Mouse (Mus musculus) stomach, postnatal 0 days (tissue): ENCODE data around the gene Actr3. TPM values are rescaled to one million over a fixed set of nuclear protein-coding genes. Genes with fewer than 3 reads are reported as not detected.

ENCODE experiments used
- ATAC-seq: fragments of 200-750 bp; cut with Nextera tagmentation; 2 replicates; pipeline ENCODE4 v1.8.0; 2017; ENCODE audit not compliant: low FRiP score, low TSS enrichment
- DNase-seq: peaks from one replicate; pipeline ENCODE4 v3.0.0-alpha.2; 2016; ENCODE audit warnings: low spot score
- H3K27ac ChIP-seq: fragments of 300-500 bp; sonication (generic); replicated peaks from 2 replicates; pipeline ENCODE4 v1.5.1; 2014; ENCODE audit warnings: mild to moderate bottlenecking, control low read depth
- H3K27me3 ChIP-seq: fragments of 300-500 bp; sonication (generic); 2 replicates; pipeline ENCODE4 v1.6.1; 2014; ENCODE audit warnings: low read length; ENCODE audit not compliant: control insufficient read depth, insufficient read depth
- H3K36me3 ChIP-seq: fragments of 300-500 bp; sonication (generic); 2 replicates; pipeline ENCODE4 v1.6.1; 2014; ENCODE audit warnings: low read length, mixed read lengths; ENCODE audit not compliant: control insufficient read depth, insufficient read depth
- H3K4me1 ChIP-seq: fragments of 300-500 bp; sonication (generic); replicated peaks from 2 replicates; pipeline ENCODE4 v1.6.1; 2014; ENCODE audit warnings: antibody characterized with exemption; ENCODE audit not compliant: control insufficient read depth, insufficient read depth
- H3K4me2 ChIP-seq: fragments of 300-500 bp; sonication (generic); replicated peaks from 2 replicates; pipeline ENCODE4 v1.6.1; 2014; ENCODE audit warnings: low read depth, mild to moderate bottlenecking, control low read depth, moderate library complexity
- H3K4me3 ChIP-seq: fragments of 300-500 bp; sonication (generic); 2 replicates; pipeline ENCODE4 v1.5.1; 2014; ENCODE audit warnings: low read depth, low read length, control low read depth
- H3K9ac ChIP-seq: fragments of 300-500 bp; sonication (generic); 2 replicates; pipeline ENCODE4 v1.6.1; 2014; ENCODE audit warnings: mild to moderate bottlenecking, low read length, control low read depth, mixed read lengths
- H3K9me3 ChIP-seq: fragments of 300-500 bp; sonication (generic); 2 replicates; pipeline ENCODE4 v1.6.1; 2016; ENCODE audit warnings: low read length; ENCODE audit not compliant: control insufficient read depth
- CTCF ChIP-seq: IDR thresholded peaks from 2 replicates; pipeline ENCODE4 v1.5.1; 2016; ENCODE audit warnings: antibody characterized with exemption, low read depth, mild to moderate bottlenecking, moderate library complexity
- EP300 ChIP-seq: optimal IDR thresholded peaks from 2 replicates; pipeline ENCODE3; 2016; ENCODE audit warnings: antibody characterized with exemption
- WGBS: fragments of 180-500 bp; shearing (Covaris S2); extraction: QIAGEN DNeasy Blood & Tissue Kit; methylation state at CpG from one replicate; pipeline ENCODE4 v1.1.7; 2014; 5-methylcytosine and 5-hydroxymethylcytosine counted together
- polyA plus RNA-seq: library from polyadenylated mRNA; unstranded; fragments of >200 nt; fragmentation: Nextera tagmentation; extraction: Ambion mirVana; gene quantifications from 2 replicates; pipeline ENCODE4 v1.2.1, GENCODE M21; 2015

Gene Actr3
- polyA plus RNA-seq, 1 experiment from 2014 or later, result 251 TPM

DNA sequence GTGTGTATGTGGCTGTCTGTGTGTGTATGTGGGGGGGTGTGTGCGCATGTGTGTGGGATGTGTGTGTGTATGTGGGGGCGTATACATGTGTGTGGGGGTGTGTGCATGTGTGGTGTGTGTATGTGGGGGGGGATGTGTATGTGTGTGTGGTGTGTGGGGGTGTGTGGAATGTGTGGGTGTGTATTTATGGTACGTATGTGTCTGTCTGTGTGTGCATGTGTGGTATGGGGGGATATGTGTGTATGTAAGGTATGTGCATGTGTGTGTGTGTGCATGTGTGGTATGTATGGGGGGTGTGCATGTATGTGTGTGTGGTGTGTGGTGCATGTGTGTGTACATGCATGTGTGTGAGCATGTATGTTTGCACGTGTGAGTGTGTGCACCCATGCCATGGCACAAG is 70.0 kb downstream of the Actr3 start:
- DNase-seq (no peak), ATAC-seq (no peak)
- Histone ChIP-seq H3K4me2 (no peak overlapping the region), H3K27me3 (no peaks in the 10 kb centered on the region), H3K9me3 (no peaks in the 10 kb centered on the region), H3K36me3 (no peaks in the 10 kb centered on the region), H3K9ac (no peak overlapping the region), H3K27ac (no peak overlapping the region), H3K4me1 (no peaks in the 10 kb centered on the region), H3K4me3 (no peak overlapping the region)
- TF ChIP-seq CTCF, result no peak
- TF ChIP-seq EP300, result no peak
- WGBS, result 96% methylated on average over 4 of the region's 4 CpGs

GRCm38 (mm10) chr1:125351416-125352037 is 84.0 kb downstream of the Actr3 start:
- Histone ChIP-seq H3K36me3 (no peaks in the 10 kb centered on the region), H3K4me2 (no peak overlapping the region), H3K4me1 (no peaks in the 10 kb centered on the region), H3K9ac (no peak overlapping the region), H3K4me3 (no peak overlapping the region), H3K9me3 (no peaks in the 10 kb centered on the region), H3K27ac (no peak overlapping the region), H3K27me3 (no peaks in the 10 kb centered on the region)
- no peak for DNase-seq
- no peak for TF ChIP-seq EP300
- no peak for ATAC-seq
- 90% methylated on average over 4 of the region's 4 CpGs for WGBS

- Histone ChIP-seq H3K9ac (no peak overlapping the region), H3K4me3 (no peak overlapping the region), H3K4me2 (no peak overlapping the region), H3K4me1 (no peaks in the 10 kb centered on the region), H3K27ac (no peak overlapping the region), H3K27me3 (no peaks in the 10 kb centered on the region), H3K9me3 (no peaks in the 10 kb centered on the region), H3K36me3 (no peaks in the 10 kb centered on the region)
- TF ChIP-seq EP300 (no peak), CTCF (no peak)
- ATAC-seq (no peak), DNase-seq (no peak)
- 76% methylated on average over 5 of the region's 5 CpGs for WGBS
Observed at GRCm38 (mm10) chr1:125350843-125351242, 84.7 kb downstream of the Actr3 start.

- no peak for DNase-seq
- Histone ChIP-seq H3K9ac (no peak overlapping the region), H3K36me3 (no peaks in the 10 kb centered on the region), H3K4me1 (no peaks in the 10 kb centered on the region), H3K9me3 (no peaks in the 10 kb centered on the region), H3K4me2 (no peak overlapping the region), H3K4me3 (no peak overlapping the region), H3K27ac (no peak overlapping the region), H3K27me3 (no peaks in the 10 kb centered on the region)
- TF ChIP-seq EP300, result no peak
- TF ChIP-seq CTCF, result no peak
- 91% methylated on average over 9 of the region's 9 CpGs for WGBS
- ATAC-seq, result no peak
Observed at GRCm38 (mm10) chr1:125345854-125346253, 89.7 kb downstream of the Actr3 start.

DNA sequence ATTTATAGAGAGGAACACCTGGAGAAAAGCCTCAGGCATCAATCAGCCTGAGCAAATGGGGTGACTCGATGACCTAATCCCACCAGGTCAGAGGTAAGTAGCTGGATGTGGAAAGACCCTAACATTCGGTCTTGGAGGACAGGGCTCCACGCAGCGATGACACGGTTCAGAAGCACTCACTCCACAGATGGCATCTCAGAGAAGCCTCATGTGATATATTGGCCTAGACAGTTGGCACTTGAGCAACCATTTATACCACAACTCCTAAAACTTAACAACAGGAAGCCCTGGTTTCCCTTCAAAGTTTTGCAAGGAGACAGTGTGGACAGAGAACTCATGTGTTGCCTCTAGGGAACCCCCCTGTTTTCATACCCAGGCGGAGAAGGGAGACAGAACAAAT is 90.1 kb downstream of the Actr3 start:
- 88% methylated on average over 6 of the region's 6 CpGs for WGBS
- H3K4me1 ChIP-seq, result no peaks in the 10 kb centered on the region

DNA sequence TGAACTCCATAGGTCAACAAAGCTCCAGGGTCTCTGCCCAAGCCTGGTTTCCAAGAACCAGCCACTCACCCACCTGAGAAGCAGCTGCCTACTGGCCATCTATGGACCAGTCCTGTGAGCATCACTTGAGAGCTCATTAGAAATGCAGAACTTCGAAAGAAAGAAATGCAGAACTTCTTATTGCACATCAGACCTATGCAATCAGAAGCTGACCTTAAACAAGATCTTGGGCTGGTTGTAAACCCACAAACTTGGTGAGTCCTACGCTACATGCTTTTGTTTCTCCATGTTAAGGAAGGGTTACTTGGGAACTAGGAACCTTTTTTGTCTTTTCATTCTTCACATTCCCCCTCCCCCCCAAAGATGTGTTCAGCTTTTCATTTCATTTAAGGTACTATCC is 92.4 kb downstream of the Actr3 start:
- H3K4me2 ChIP-seq, result no peak overlapping the region
- H3K27me3 ChIP-seq, result no peaks in the 10 kb centered on the region
- no peaks in the 10 kb centered on the region for H3K36me3 ChIP-seq
- WGBS, result 85% methylated on average over 2 of the region's 2 CpGs
- no peak for ATAC-seq
- TF ChIP-seq EP300, result no peak
- TF ChIP-seq CTCF, result no peak
- H3K4me3 ChIP-seq, result no peak overlapping the region
- no peak overlapping the region for H3K27ac ChIP-seq
- H3K4me1 ChIP-seq, result no peaks in the 10 kb centered on the region
- DNase-seq, result no peak
- H3K9ac ChIP-seq, result no peak overlapping the region
- H3K9me3 ChIP-seq, result no peaks in the 10 kb centered on the region

More for the DNA sequence above, 90.1 kb downstream of the Actr3 start:
- Histone ChIP-seq H3K4me3 (no peak overlapping the region), H3K36me3 (no peaks in the 10 kb centered on the region), H3K27ac (no peak overlapping the region), H3K27me3 (no peaks in the 10 kb centered on the region), H3K9me3 (no peaks in the 10 kb centered on the region), H3K4me2 (no peak overlapping the region), H3K9ac (no peak overlapping the region)
- DNase-seq, result no peak
- ATAC-seq, result no peak
- TF ChIP-seq EP300 (no peak), CTCF (no peak)

Other genes starting within 250 kb of the Actr3 start
- 64.7 and 66.4 TPM in 2 replicates for gene Slc35f5, start 124.9 kb upstream of the Actr3 start, polyA plus RNA-seq
- gene Gpr39, start 241.3 kb upstream of the Actr3 start, polyA plus RNA-seq, result 10.2 and 10.4 TPM in 2 replicates